Mouse (Mus musculus) CH12F3 (cell line): ENCODE results near the gene Zfp580.

ENCODE experiments used
- in situ Hi-C: fragments of 300-500 bp; cut with MboI; formaldehyde crosslinking; loops from 2 replicates; pipeline ENCODE4 v1.14.3; 2020; ENCODE audit warnings: low sequenced_read_pairs

The Zfp580 gene

GRCm38 (mm10) chr7:5033818-5034217, 17.5 kb upstream of the Zfp580 start, which contains the start of gene 4632433K11Rik:
TSS of gene 4632433K11Rik (plus strand) at chr7:5034118.
- in situ Hi-C loops = no loop called here

- in situ Hi-C loops = no loop called here
These were observed 15.7 kb upstream of the Zfp580 start for GRCm38 (mm10) chr7:5035628-5036027.

- in situ Hi-C loops = no loop called here
These were observed 15.2 kb upstream of the Zfp580 start for GRCm38 (mm10) chr7:5036136-5036535.

GRCm38 (mm10) chr7:5037026-5037425, 14.3 kb upstream of the Zfp580 start:
- in situ Hi-C loops = no loop called here

GRCm38 (mm10) chr7:5037467-5037866, 13.9 kb upstream of the Zfp580 start:
- in situ Hi-C loops = no loop called here

GRCm38 (mm10) chr7:5038109-5038732, 13.1 kb upstream of the Zfp580 start, which contains the start of gene Zfp784:
TSS of gene Zfp784 (minus strand) at chr7:5038446.
- in situ Hi-C loops = no loop called here

- in situ Hi-C loops = no loop called here
These were observed 12.4 kb upstream of the Zfp580 start for GRCm38 (mm10) chr7:5038940-5039339.

- in situ Hi-C loops = loop anchor here (5.0 kb wide), 1 partner anchor 103 kb away; no protein-coding TSS in a partner anchor
These were observed 6.4 kb upstream of the Zfp580 start for GRCm38 (mm10) chr7:5044981-5045380.

- in situ Hi-C loops = loop anchor here (5.0 kb wide), 1 partner anchor 104 kb away; no protein-coding TSS in a partner anchor
These were observed 5.2 kb upstream of the Zfp580 start for GRCm38 (mm10) chr7:5046112-5046511.

- in situ Hi-C loops = loop anchor here (5.0 kb wide), 1 partner anchor 105 kb away; no protein-coding TSS in a partner anchor
These were observed 4.0 kb upstream of the Zfp580 start for GRCm38 (mm10) chr7:5047313-5047712.

- in situ Hi-C loops = no loop called here
These were observed 1.1 kb downstream of the Zfp580 start for GRCm38 (mm10) chr7:5052438-5052837.

GRCm38 (mm10) chr7:5052931-5053343, 1.6 kb downstream of the Zfp580 start:
- in situ Hi-C loops = no loop called here

- in situ Hi-C loops = no loop called here
These were observed 2.3 kb downstream of the Zfp580 start for GRCm38 (mm10) chr7:5053456-5054179.

GRCm38 (mm10) chr7:5056651-5057263, 5.4 kb downstream of the Zfp580 start:
- in situ Hi-C loops = no loop called here

GRCm38 (mm10) chr7:5057381-5057780, 6.0 kb downstream of the Zfp580 start:
- in situ Hi-C loops = no loop called here

- in situ Hi-C loops = no loop called here
These were observed 6.5 kb downstream of the Zfp580 start for GRCm38 (mm10) chr7:5057804-5058203.

- in situ Hi-C loops = no loop called here
These were observed 7.3 kb downstream of the Zfp580 start for GRCm38 (mm10) chr7:5058631-5059030.

GRCm38 (mm10) chr7:5059421-5059820, 8.1 kb downstream of the Zfp580 start:
- in situ Hi-C loops = no loop called here

- in situ Hi-C loops = no loop called here
These were observed 8.9 kb downstream of the Zfp580 start for GRCm38 (mm10) chr7:5060239-5060731.

- in situ Hi-C loops = no loop called here
These were observed 9.8 kb downstream of the Zfp580 start for GRCm38 (mm10) chr7:5060944-5061773.
